Mouse (Mus musculus) intestine, postnatal 0 days (tissue): ENCODE measurements around the gene Rbbp8nl. TPM values are rescaled to one million over a fixed set of nuclear protein-coding genes. Genes with fewer than 3 reads are reported as not detected.

Experiments
- ATAC-seq: fragments of 200-750 bp; cut with Nextera tagmentation; 2 replicates; pipeline ENCODE4 v1.8.0; 2017; ENCODE audit warnings: mild to moderate bottlenecking, moderate TSS enrichment, moderate library complexity
- H3K27ac ChIP-seq: fragments of 300-500 bp; sonication (generic); 2 replicates; pipeline ENCODE4 v1.5.1; 2014; ENCODE audit warnings: mild to moderate bottlenecking, low read depth, low read length, moderate library complexity
- H3K27me3 ChIP-seq: fragments of 300-500 bp; sonication (generic); replicated peaks from 2 replicates; pipeline ENCODE4 v1.6.1; 2014; ENCODE audit warnings: low read length, mixed read lengths; ENCODE audit not compliant: control insufficient read depth, insufficient read depth
- H3K36me3 ChIP-seq: fragments of 300-500 bp; sonication (generic); 2 replicates; pipeline ENCODE4 v1.6.1; 2014; ENCODE audit warnings: mild to moderate bottlenecking, moderate library complexity; ENCODE audit not compliant: control insufficient read depth, insufficient read depth
- H3K4me1 ChIP-seq: fragments of 300-500 bp; sonication (generic); replicated peaks from 2 replicates; pipeline ENCODE4 v1.6.1; 2014; ENCODE audit warnings: antibody characterized with exemption, low read length, mixed read lengths; ENCODE audit not compliant: control insufficient read depth, insufficient read depth
- H3K4me2 ChIP-seq: fragments of 300-500 bp; sonication (generic); replicated peaks from 2 replicates; pipeline ENCODE4 v1.6.1; 2014; ENCODE audit warnings: low read depth, mild to moderate bottlenecking, moderate library complexity
- H3K4me3 ChIP-seq: fragments of 300-500 bp; sonication (generic); 2 replicates; pipeline ENCODE4 v1.5.1; 2014; ENCODE audit warnings: low read depth, low read length
- H3K9ac ChIP-seq: fragments of 300-500 bp; sonication (generic); 2 replicates; pipeline ENCODE4 v1.6.1; 2014; ENCODE audit warnings: mild to moderate bottlenecking, low read depth, low read length
- H3K9me3 ChIP-seq: fragments of 300-500 bp; sonication (generic); 2 replicates; pipeline ENCODE4 v1.6.1; 2016; ENCODE audit warnings: mixed run types; ENCODE audit not compliant: control insufficient read depth
- CTCF ChIP-seq: sonication (generic); IDR thresholded peaks from 2 replicates; pipeline ENCODE4 v1.5.1; 2016; ENCODE audit warnings: low read depth, mild to moderate bottlenecking, control low read depth, antibody characterized with exemption, moderate library complexity
- WGBS: fragments of 180-500 bp; shearing (Covaris S2); extraction: QIAGEN DNeasy Blood & Tissue Kit; methylation state at CpG from one replicate; pipeline ENCODE4 v1.1.7; 2014; 5-methylcytosine and 5-hydroxymethylcytosine counted together
- polyA plus RNA-seq: library from polyadenylated mRNA; unstranded; fragments of >200 nt; fragmentation: Nextera tagmentation; extraction: Ambion mirVana; gene quantifications from 2 replicates; pipeline ENCODE4 v1.2.1, GENCODE M21; 2015

Rbbp8nl gene
- polyA plus RNA-seq, 1 experiment from 2014 or later: 0.25 TPM

GRCm38 (mm10) chr2:180257963-180258865 is 31.5 kb downstream of the Rbbp8nl start:
- peaks cover 47% of the 10 kb centered on the region for H3K36me3 ChIP-seq
- H3K4me1 ChIP-seq: 0 out of 2 replicates have a peak, but pooled peaks cover 5% of the 10 kb centered on the region
- peak overlapping the region; percentile 89 for H3K4me2 ChIP-seq
- H3K27me3 ChIP-seq: no peaks in the 10 kb centered on the region
- H3K9ac ChIP-seq: peak overlapping the region; percentile 75
- no peak for TF ChIP-seq CTCF
- WGBS: 48% methylated on average over 11 of the region's 11 CpGs
- H3K4me3 ChIP-seq: peak overlapping the region; percentile 67
- ATAC-seq: no peak
- H3K9me3 ChIP-seq: no peaks in the 10 kb centered on the region
- H3K27ac ChIP-seq: no peak overlapping the region

GRCm38 (mm10) chr2:180257001-180257521 is 32.6 kb downstream of the Rbbp8nl start, which contains the start of gene Rps21:
TSS of gene Rps21 (plus strand) at chr2:180257377.
- no peak for TF ChIP-seq CTCF
- Histone ChIP-seq H3K9me3 (no peaks in the 10 kb centered on the region), H3K9ac (peak within 1 kb of the TSS; percentile 75), H3K27me3 (no peaks in the 10 kb centered on the region), H3K36me3 (peaks cover 37% of the 10 kb centered on the region), H3K4me1 (0 out of 2 replicates have a peak, but pooled peaks cover 5% of the 10 kb centered on the region), H3K27ac (peak within 1 kb of the TSS; percentile 74), H3K4me3 (peak within 1 kb of the TSS; percentile 67), H3K4me2 (peak within 1 kb of the TSS; percentile 89)
- peak; percentile 98 for ATAC-seq
- 0% methylated on average over 38 of the region's 38 CpGs for WGBS

DNA sequence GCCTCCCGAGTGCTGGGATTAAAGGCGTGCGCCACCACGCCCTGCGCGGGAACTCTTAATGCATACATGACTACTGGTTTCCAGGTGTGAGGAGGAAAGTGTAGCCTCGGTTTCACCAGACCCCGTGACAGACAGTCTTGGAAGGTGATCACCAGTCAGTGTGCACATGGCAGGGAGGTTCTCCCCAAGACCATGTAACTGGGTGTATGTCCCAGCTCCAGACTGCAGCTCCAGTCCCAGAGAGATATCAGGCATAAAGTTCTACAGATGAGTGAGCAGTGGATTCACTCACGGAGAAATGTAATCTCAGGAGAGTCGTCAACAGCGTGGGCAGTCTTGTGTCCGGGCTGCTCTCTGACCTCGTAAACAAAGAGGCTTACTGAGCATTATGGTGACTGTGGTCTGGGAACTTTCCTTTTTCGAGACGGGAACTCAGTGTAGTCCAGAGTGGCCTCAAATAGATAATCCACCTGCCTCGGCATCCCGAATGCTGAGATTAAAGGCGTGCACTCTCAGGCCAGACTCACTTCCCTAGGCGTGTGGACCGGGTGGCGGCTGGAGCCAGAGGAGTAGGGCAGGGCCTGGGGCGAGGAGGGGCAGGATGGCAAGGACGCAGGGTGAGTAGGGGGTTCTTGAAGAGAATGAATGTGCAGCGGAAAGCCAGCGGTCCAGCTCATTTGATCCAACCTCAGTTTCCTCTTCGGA is 33.2 kb downstream of the Rbbp8nl start:
- H3K4me3 ChIP-seq: peak overlapping the region; percentile 67
- peak overlapping the region; percentile 76 for H3K4me2 ChIP-seq
- no peak for TF ChIP-seq CTCF
- ATAC-seq: peak; percentile 31
- 0 out of 2 replicates have a peak, but pooled peaks cover 5% of the 10 kb centered on the region for H3K4me1 ChIP-seq
- H3K9ac ChIP-seq: peak overlapping the region; percentile 43
- H3K27me3 ChIP-seq: no peaks in the 10 kb centered on the region
- peaks cover 30% of the 10 kb centered on the region for H3K36me3 ChIP-seq
- WGBS: 23% methylated on average over 26 of the region's 26 CpGs
- H3K9me3 ChIP-seq: no peaks in the 10 kb centered on the region
- H3K27ac ChIP-seq: peak overlapping the region; percentile 74

DNA sequence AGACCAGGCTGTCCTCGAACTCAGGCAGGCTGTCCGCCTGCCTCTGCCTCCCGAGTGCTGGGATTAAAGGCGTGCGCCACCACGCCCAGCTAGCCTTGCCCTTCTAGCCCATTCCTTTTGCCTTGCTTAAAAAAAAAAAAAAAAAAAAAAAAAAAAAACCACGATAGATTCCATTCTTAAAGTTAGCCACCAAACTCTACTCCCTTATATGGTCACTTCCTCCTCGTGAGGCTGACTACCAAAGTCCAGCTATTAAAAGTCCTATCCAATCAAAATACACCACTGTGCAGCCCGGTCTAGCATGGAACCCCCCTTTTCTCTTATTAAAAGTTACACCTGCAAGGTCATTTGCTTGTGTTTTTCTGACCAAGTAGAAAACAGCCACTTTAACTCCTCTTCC is 34.0 kb downstream of the Rbbp8nl start:
- Histone ChIP-seq H3K4me3 (no peak overlapping the region), H3K36me3 (peaks cover 23% of the 10 kb centered on the region), H3K27me3 (no peaks in the 10 kb centered on the region), H3K4me1 (0 out of 2 replicates have a peak, but pooled peaks cover 5% of the 10 kb centered on the region), H3K4me2 (0 out of 2 replicates have a peak overlapping the region, but pooled peaks have one; percentile 76), H3K27ac (no peak overlapping the region), H3K9ac (no peak overlapping the region), H3K9me3 (no peaks in the 10 kb centered on the region)
- WGBS: 78% methylated on average over 9 of the region's 9 CpGs
- no peak for TF ChIP-seq CTCF
- ATAC-seq: no peak

- Histone ChIP-seq H3K27ac (no peak overlapping the region), H3K27me3 (no peaks in the 10 kb centered on the region), H3K4me3 (no peak overlapping the region), H3K9me3 (no peaks in the 10 kb centered on the region), H3K36me3 (peaks cover 13% of the 10 kb centered on the region), H3K4me2 (no peak overlapping the region), H3K9ac (no peak overlapping the region), H3K4me1 (0 out of 2 replicates have a peak, but pooled peaks cover 5% of the 10 kb centered on the region)
- ATAC-seq: no peak
- TF ChIP-seq CTCF: no peak
- 88% methylated on average over 5 of the region's 5 CpGs for whole genome bisulfite sequencing
Observed at GRCm38 (mm10) chr2:180254436-180255209, 35.1 kb downstream of the Rbbp8nl start.
